Mouse (Mus musculus) testis, adult 2 months (tissue): ENCODE measurements around the gene Olfr1168.

Experiments
- CTCF ChIP-seq: fragments of 200-500 bp; IDR thresholded peaks from 2 replicates; pipeline ENCODE4 v1.5.1; 2012; ENCODE audit warnings: low read depth, mild to moderate bottlenecking, inconsistent platforms, low read length, moderate library complexity; ENCODE audit not compliant: control insufficient read depth, insufficient read depth, insufficient replicate concordance
- POLR2A ChIP-seq: fragments of 200-500 bp; IDR thresholded peaks from 2 replicates; pipeline ENCODE4 v1.6.1; 2012; ENCODE audit warnings: low read depth, mild to moderate bottlenecking, inconsistent platforms, low read length, moderate library complexity; ENCODE audit not compliant: control insufficient read depth

- TF ChIP-seq POLR2A: no peak
- TF ChIP-seq CTCF: no peak
These were observed 46.6 kb downstream of the Olfr1168 start, which contains the start of gene Olfr1170 for GRCm38 (mm10) chr2:88228234-88228633.
